Mouse (Mus musculus): Measurements from ENCODE around the gene Gm17349.
A peak's percentile ranks its signal among the peaks of the same experiment; 100 is the strongest.

Gm17349 gene

GRCm38 (mm10) chr15:99698533-99699085 is 6.7 kb downstream of the Gm17349 start:
- DNase-seq, result peak; percentile 70

GRCm38 (mm10) chr15:99697309-99697708 is 8.0 kb downstream of the Gm17349 start:
- no peak for DNase-seq

DNA sequence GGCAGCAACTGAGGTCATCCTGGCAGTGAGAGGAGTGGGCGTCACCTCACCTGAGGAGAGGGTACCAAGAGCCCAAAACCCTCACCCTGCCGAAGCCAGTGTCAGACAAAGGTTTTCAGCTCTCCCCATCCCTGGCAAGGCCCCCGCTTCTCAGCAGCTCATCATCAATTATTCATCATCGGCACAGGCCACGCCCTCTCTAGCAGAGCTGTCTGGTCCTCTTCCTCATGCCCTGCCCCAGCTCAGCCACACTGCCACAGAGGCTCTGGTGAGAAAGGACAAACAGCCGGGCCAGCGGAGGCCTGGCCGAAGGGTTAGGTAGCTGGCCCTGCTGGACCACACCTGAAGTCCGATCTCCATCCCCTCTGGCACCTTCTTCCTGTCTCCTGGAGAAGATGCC is 13.3 kb downstream of the Gm17349 start:
- no peak for DNase-seq

GRCm38 (mm10) chr15:99690924-99691323 is 14.4 kb downstream of the Gm17349 start:
- DNase-seq, result no peak

GRCm38 (mm10) chr15:99688712-99689111 is 16.6 kb downstream of the Gm17349 start:
- peak; percentile 69 for DNase-seq

GRCm38 (mm10) chr15:99684156-99684555 is 21.1 kb downstream of the Gm17349 start:
- DNase-seq, result no peak

- no peak for DNase-seq
Observed at GRCm38 (mm10) chr15:99682880-99683279, 22.4 kb downstream of the Gm17349 start.

DNA sequence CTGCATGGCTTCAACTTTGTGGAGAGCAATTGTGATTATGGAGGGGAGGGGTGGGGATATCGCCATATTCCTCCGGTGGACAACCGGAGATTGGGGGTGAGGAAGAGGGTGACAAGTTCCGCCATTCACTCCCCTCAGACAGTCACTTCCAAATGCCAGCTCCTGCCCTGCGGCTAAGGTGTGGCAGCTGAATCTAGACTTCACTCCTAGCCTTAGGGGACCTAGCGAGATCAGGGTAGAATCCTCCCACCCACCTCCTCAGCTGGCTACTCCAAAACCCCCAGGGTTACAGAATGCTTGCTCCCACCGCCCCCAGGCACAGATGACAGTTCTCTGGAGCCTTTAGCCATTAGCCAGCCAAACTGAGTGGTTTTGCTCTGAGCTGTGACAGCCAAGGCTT is 26.3 kb downstream of the Gm17349 start:
- DNase-seq, result no peak

DNA sequence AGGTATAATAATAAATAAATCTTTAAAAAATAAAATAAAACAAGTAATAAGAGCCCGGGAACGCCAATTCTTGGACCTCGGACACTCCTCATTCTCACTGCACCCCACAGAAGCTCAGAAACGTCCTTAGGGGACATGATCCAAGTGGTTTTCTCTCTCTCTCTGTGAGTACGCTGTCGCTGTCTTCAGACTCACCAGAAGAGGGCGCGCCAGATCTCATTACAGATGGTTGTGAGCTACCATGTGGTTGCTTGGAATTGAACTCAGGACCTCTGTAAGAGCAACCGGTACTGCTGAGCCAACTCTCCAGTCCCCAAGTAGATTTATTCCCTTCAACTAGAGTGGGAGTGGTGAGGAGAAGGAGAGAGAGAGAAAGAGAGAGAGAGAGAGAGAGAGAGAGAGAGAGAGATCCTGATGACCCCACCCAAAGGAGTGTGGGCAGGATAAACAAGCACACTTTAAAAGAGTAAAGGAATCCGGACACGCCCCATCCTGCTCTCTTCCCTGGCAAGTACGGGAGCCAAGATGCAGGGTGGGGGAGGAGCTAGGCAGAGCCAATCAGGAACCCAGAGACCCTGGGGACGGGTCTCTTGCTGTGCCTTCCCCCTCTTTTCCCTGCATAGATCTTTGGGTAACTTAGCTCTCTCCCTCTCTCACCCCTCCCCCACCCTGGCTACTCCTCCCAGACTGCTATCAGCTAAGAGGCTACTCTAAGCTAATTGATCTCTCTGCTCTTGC is 27.1 kb downstream of the Gm17349 start:
- no peak for DNase-seq

DNA sequence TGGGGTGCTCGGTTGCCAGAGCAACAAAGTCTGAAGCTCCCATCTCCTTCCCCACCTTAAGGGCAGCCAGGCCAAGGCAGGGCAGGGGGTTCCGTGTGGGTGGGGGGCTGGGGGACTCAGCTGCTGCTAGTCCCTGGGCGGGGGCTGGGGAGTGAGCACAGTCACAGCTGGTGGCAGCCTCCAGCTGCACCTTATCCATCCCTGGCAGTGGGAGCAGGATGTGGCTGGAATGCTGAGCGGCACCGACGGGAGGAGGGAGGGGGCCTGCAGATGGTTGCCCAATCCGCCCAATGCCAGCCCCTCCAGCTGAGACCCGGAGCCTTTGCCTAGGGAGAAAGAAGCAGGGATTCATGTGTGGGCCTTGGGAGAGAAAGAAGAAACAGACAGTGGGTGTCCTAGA is 28.2 kb downstream of the Gm17349 start:
- DNase-seq, result peak; percentile 40

DNA sequence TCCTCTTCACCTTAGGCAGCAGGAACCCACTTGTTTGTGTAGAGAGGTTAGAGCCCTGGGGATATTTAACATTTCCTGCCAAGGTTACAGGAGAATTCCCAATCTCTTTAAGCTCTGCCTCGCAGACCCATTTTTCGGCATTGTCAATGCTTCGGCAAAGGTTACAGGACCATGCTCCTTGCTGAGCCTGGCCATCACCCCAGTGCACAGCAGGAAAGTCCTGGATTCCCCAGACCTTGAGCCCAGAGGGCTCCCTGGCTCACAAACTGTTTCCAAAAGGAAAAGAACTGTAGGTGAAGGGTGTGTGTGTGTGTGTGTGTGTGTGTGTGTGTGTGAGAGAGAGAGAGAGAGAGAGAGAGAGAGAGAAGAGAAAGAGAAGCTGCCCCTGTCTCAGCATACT is 30.4 kb downstream of the Gm17349 start:
- no peak for DNase-seq

DNA sequence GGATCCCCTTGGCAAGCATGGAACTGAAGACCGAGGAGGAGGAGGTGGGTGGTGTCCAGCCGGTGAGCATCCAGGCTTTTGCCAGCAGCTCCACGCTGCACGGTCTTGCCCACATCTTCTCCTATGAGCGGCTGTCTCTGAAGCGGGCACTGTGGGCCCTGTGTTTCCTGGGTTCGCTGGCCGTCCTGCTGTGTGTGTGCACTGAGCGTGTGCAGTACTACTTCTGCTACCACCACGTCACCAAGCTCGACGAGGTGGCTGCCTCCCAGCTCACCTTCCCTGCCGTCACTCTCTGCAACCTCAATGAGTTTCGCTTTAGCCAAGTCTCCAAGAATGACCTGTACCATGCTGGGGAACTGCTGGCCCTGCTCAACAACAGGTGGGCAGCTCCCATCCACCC is 33.5 kb downstream of the Gm17349 start:
- DNase-seq, result peak; percentile 62

GRCm38 (mm10) chr15:99670964-99671670 is 34.2 kb downstream of the Gm17349 start:
- DNase-seq, result no peak

GRCm38 (mm10) chr15:99670154-99670821 is 35.0 kb downstream of the Gm17349 start, which contains the start of gene Asic1:
Gene Asic1, plus strand, starts transcription at chr15:99670368.
- peak; percentile 77 for DNase-seq

- no peak for DNase-seq
Observed at GRCm38 (mm10) chr15:99669392-99669791, 35.9 kb downstream of the Gm17349 start.

- DNase-seq, result peak; percentile 81
Observed at GRCm38 (mm10) chr15:99668881-99669280, 36.4 kb downstream of the Gm17349 start.

- DNase-seq, result no peak
Observed at GRCm38 (mm10) chr15:99667544-99667943, 37.7 kb downstream of the Gm17349 start.

DNA sequence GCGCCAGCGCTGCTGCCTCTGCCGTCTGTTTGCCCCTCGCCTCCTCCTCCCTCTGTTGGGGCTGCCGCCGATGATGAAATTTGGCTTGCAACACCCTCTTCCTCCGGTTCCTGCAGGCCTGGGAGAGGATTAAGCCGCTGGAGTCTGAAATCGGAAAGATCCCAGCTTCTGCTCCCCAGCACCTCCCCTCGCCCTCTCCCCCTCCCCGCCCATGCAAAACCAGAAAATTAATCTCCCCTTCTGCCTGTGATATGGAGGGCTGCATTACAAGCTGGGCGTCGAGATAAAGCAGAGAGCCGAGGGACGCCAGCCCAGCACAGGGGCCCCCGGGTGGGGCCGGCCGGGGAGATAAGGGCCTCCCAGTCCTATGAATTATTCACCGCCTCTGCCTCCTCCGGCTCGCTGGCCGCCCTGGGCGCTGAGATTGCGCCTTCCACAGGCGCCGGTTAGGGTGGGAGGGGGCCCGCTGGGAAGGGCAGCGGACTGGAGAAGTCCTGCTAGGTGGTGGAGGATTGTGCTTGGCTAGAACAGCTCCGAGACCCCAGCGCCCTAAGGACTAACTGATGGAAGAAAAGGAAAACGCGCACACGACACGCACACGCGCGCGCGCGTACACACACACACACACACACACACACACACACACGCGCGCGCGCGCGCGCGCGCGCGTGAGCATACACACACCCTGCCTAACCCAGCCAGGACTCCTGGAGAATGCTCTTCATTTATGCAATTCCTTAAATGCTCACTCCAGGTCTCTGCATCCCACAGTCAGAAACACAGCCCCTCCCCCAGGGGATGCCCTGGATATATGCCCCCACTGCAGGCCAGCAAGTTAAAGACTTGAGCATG is 40.5 kb downstream of the Gm17349 start:
- DNase-seq, result peak; percentile 86

DNA sequence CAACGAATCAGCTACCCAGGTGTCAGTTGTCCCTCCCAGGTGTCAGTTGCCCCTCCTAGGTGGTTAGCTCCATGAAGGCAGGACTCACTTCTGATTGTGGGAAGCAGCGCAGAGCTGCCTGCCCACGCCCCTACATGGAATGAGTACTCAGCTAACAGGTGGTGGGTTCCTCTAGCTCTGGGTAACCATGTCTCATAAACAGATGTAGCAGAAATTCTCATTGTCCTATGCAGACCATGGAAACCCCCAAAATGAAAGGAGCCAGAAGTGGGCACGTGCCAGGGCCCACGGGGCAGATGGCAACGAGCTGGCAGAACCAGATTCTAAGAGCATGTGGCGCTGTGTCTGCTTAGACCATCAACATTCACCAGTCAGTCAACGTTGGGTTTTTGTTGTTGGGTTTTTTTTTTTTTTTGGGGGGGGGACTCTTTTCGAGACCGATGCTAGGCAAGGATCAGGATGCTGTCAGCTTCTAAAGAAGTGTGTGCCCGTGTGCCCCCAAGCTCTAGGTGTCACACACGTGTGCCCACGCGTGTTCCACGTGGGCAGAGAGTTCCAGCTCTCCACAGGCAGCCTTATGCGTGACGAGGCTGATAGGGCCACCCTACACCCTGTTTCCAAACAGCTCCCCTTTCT is 41.2 kb downstream of the Gm17349 start:
- peak; percentile 37 for DNase-seq

GRCm38 (mm10) chr15:99662371-99662770 is 42.9 kb downstream of the Gm17349 start:
- DNase-seq, result no peak

DNA sequence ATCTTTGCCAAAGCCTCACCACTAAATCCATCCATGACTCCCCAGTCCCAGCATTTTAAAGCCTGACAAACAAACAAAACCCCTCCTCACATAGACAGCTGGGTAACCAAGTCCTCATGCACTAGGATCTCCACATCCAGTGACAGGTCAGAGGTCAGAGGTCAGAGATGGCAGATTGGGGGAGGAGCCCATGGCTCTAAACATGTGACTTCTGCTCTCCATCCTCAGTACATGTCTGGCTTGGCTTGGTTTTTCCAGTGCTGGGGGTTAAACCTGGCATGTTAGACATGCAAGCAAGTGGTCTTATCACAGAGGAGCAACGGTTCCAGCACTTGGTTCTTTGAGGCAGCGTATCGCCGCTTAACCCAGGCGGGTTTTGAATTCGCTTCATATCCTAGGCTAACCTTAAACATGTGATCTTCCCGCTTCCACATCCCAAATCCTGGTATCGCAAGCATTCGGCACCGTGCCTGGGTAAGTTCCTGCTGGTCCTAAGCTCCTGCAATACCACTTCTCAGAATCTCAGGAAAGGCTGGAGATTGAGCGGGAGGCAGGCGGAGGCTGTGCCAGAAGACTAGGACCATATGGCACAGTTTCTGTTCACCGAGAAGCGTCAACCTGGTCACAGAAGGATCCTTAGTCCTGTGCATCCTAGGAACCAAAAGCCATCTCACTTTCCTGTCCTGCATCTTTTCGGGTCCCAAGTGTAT is 44.0 kb downstream of the Gm17349 start:
- DNase-seq, result peak; percentile 51

Measured in right cerebral cortex, adult 18-20 months (tissue).